Mouse (Mus musculus) stomach, postnatal 0 days (tissue): Measurements from ENCODE around the gene Mboat2.
A peak's percentile ranks its signal among the peaks of the same experiment; 100 is the strongest.

Experiments used
- CTCF ChIP-seq: IDR thresholded peaks from 2 replicates; pipeline ENCODE4 v1.5.1; 2016; ENCODE audit warnings: antibody characterized with exemption, low read depth, mild to moderate bottlenecking, moderate library complexity
- EP300 ChIP-seq: optimal IDR thresholded peaks from 2 replicates; pipeline ENCODE3; 2016; ENCODE audit warnings: antibody characterized with exemption

DNA sequence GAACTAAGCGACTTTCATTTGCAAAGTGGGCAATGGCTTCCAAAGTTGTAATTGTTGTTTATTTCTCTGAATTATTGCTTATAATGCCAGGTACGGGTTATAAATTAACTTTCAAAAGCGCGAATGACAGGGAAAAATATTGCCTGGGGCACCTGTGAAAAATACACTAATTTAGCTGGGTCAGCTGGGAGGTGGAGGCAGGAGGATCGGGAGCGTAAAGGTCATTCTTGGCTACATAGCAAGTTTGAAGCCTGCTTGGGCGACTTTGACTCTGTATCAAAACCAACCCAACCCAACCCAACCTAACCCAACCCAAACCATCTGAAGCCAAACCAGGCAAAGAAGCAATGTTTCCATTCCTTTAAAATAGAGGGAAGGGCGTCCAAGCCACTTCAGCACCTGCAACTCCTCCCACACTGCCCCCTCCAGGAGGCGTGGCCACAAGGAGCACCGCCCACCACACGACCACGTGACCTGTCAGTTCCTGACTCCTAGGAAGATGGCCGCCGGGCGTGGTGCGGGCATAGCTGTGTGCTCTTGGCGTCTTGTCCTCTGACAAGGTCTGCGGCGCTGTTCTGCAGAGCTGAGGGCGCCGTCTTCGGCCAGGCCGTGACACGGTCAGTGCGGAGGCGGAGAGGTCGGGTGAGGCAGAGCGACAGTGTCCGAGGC, 143.9 kb downstream of the Mboat2 start, which contains the start of gene Kidins220:
- peak; percentile 54 for TF ChIP-seq CTCF
- TF ChIP-seq EP300, result no peak
